Mouse (Mus musculus): ENCODE data around the gene Pitx1. TPM values are rescaled to one million over a fixed set of nuclear protein-coding genes. Genes with fewer than 3 reads are reported as not detected.

The Pitx1 gene
- polyA plus RNA-seq, 1 experiment from 2014 or later, result 0.36 TPM

DNA sequence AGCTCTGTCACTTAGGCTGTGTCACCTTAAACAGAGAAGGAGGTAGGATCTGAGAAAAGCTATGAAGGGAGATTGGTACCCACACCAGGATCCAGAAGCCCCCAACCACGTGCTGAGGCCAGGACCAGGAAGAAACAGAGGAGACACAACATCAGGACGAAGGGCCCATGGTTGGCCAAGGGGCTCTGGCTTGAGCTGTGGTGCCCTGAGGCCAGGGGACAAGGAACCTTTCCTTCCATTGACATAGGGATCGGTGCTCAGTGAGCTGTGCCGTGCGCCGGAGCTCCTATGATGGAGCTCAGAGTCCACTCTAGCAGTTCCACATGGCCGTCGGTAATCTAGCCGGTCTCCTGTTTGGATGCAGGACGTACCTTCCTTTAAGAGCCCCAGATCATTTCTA, 26.3 kb downstream of the Pitx1 start:
- H3K9ac ChIP-seq (ENCODE audit: low read length), result no peak overlapping the region
- no peak overlapping the region for H3K4me3 ChIP-seq (ENCODE audit: low read length)
- 91% methylated on average over 10 of the region's 10 CpGs for WGBS
- H3K36me3 ChIP-seq (ENCODE audit: control insufficient read depth, insufficient read depth, low read length), result no peaks in the 10 kb centered on the region
- ATAC-seq (ENCODE audit: low read depth), result no peak
- no peak overlapping the region for H3K4me2 ChIP-seq (ENCODE audit: low read depth, low read length)
- H3K27me3 ChIP-seq (ENCODE audit: control insufficient read depth, insufficient read depth, low read depth, low read length), result no peaks in the 10 kb centered on the region
- H3K9me3 ChIP-seq (ENCODE audit: control insufficient read depth, low read length), result no peaks in the 10 kb centered on the region
- H3K4me1 ChIP-seq (replicated peaks; ENCODE audit: control insufficient read depth, insufficient read depth, low read length), result 0 out of 2 replicates have a peak, but pooled peaks cover 5% of the 10 kb centered on the region
- no peak overlapping the region for H3K27ac ChIP-seq (ENCODE audit: low read length)

DNA sequence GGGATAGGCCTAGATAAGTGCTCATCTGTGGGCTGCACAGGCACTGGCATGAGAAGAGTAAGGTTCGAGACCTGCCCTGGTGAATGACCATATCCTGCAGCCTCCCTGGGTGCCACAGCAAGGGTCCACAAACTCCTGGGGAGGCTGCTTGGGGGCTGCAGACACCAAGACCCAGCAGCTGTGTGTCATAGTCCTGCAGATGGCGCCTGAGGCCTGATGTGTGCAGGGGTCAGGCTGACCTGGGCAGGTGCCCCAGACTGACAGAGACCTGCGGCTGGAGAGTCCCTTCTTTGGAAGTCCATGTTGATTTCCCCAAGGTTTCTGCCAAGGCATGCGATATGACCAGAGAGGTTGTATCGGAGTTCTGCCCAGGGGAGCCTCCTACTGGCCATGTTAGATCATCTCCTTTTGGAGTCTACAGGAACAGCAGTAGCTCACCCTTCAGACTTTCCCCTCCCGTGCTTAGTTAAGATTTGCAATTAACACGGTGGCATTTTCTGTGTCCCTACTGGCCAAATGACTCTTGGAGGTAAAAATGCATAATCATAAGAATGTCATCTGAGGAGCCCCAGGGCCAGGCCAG, 26.9 kb downstream of the Pitx1 start:
- Histone ChIP-seq H3K4me2 (ENCODE audit: low read depth, low read length) (no peak overlapping the region), H3K27ac (ENCODE audit: low read length) (no peak overlapping the region), H3K4me3 (ENCODE audit: low read length) (no peak overlapping the region), H3K27me3 (ENCODE audit: control insufficient read depth, insufficient read depth, low read depth, low read length) (no peaks in the 10 kb centered on the region), H3K9me3 (ENCODE audit: control insufficient read depth, low read length) (no peaks in the 10 kb centered on the region), H3K36me3 (ENCODE audit: control insufficient read depth, insufficient read depth, low read length) (no peaks in the 10 kb centered on the region), H3K4me1 (replicated peaks; ENCODE audit: control insufficient read depth, insufficient read depth, low read length) (0 out of 2 replicates have a peak, but pooled peaks cover 5% of the 10 kb centered on the region), H3K9ac (ENCODE audit: low read length) (no peak overlapping the region)
- ATAC-seq (ENCODE audit: low read depth), result no peak
- WGBS, result 65% methylated on average over 7 of the region's 7 CpGs

DNA sequence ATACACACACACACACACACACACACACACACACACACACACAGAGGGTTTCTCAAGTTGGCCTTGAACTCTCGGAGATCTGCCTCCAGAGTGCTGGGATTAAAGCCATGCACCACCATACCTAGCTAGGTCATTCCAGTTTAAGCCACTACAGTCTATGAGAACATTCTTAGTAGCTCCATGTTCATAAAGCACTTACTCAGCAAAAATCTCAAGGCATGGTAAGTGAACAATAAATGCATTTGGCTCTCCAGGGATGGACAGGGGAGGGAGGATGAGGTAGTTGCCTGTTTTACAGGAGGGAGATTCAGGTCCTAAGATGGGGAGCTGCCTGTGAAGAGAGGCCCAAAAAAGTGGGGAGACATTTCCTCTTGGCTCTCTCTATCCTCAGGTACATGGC, 32.0 kb downstream of the Pitx1 start:
- no peak overlapping the region for H3K27ac ChIP-seq (ENCODE audit: low read length)
- H3K4me1 ChIP-seq (replicated peaks; ENCODE audit: control insufficient read depth, insufficient read depth, low read length), result no peaks in the 10 kb centered on the region
- H3K9ac ChIP-seq (ENCODE audit: low read length), result no peak overlapping the region
- no peak overlapping the region for H3K4me2 ChIP-seq (ENCODE audit: low read depth, low read length)
- H3K4me3 ChIP-seq (ENCODE audit: low read length), result no peak overlapping the region
- ATAC-seq (ENCODE audit: low read depth), result no peak
- H3K36me3 ChIP-seq (ENCODE audit: control insufficient read depth, insufficient read depth, low read length), result no peaks in the 10 kb centered on the region
- H3K27me3 ChIP-seq (ENCODE audit: control insufficient read depth, insufficient read depth, low read depth, low read length), result no peaks in the 10 kb centered on the region
- no peaks in the 10 kb centered on the region for H3K9me3 ChIP-seq (ENCODE audit: control insufficient read depth, low read length)
- whole genome bisulfite sequencing, result 86% methylated on average over 1 of the region's 1 CpGs

DNA sequence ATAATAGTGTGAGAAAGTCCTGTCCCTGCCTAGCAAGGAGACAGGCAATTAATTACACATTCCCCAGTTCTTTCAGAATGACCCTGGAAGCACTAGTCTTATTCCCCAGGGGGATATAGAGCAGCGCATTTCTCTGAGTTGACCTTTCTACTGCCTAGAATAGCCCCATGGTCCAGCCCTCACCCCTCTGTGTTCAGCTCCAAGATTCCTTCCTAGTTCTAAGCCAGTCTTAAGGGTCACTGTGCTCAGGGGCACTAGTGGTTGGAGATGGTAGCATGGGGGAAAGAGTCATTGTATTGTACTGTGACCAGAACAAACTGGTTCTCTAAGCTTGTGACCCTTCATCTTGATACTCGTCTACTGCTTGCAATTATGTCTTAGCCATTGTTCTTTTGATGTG, 34.7 kb downstream of the Pitx1 start:
- Histone ChIP-seq H3K27me3 (ENCODE audit: control insufficient read depth, insufficient read depth, low read depth, low read length) (no peaks in the 10 kb centered on the region), H3K27ac (ENCODE audit: low read length) (no peak overlapping the region), H3K4me1 (replicated peaks; ENCODE audit: control insufficient read depth, insufficient read depth, low read length) (no peaks in the 10 kb centered on the region), H3K4me2 (ENCODE audit: low read depth, low read length) (no peak overlapping the region), H3K4me3 (ENCODE audit: low read length) (no peak overlapping the region), H3K9ac (ENCODE audit: low read length) (no peak overlapping the region), H3K36me3 (ENCODE audit: control insufficient read depth, insufficient read depth, low read length) (no peaks in the 10 kb centered on the region), H3K9me3 (ENCODE audit: control insufficient read depth, low read length) (no peaks in the 10 kb centered on the region)
- 78% methylated on average over 2 of the region's 2 CpGs for whole genome bisulfite sequencing
- no peak for ATAC-seq (ENCODE audit: low read depth)

DNA sequence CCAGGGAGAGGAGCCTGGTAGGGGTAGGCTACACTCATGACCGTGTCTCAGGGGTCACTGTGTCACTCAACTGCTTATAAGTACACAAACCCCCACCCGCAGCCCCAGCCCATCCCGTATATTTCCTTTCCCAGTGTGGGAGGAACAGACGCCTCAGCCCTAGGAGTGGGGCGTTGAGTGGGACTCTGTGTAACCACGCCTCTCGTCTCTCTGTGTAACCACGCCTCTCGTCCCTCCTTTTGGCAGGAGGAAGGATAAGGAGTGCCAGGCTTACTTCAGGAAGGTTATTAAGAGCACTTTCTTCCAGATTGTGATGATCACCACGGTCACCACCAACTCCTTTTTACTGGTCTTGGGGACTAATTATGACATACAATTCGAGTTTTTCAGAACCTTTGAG, 49.9 kb downstream of the Pitx1 start:
- Histone ChIP-seq H3K9me3 (ENCODE audit: control insufficient read depth, low read length) (peaks cover 2% of the 10 kb centered on the region; the same call in 1 of the 2 replicates), H3K27ac (ENCODE audit: low read length) (no peak overlapping the region), H3K9ac (ENCODE audit: low read length) (no peak overlapping the region), H3K27me3 (ENCODE audit: control insufficient read depth, insufficient read depth, low read depth, low read length) (no peaks in the 10 kb centered on the region), H3K4me1 (replicated peaks; ENCODE audit: control insufficient read depth, insufficient read depth, low read length) (no peaks in the 10 kb centered on the region), H3K4me3 (ENCODE audit: low read length) (no peak overlapping the region), H3K36me3 (ENCODE audit: control insufficient read depth, insufficient read depth, low read length) (no peaks in the 10 kb centered on the region), H3K4me2 (ENCODE audit: low read depth, low read length) (peak overlapping the region; percentile 27; the same call in 1 of the 2 replicates)
- WGBS, result 35% methylated on average over 11 of the region's 11 CpGs
- peak; percentile 82 for ATAC-seq (ENCODE audit: low read depth)

DNA sequence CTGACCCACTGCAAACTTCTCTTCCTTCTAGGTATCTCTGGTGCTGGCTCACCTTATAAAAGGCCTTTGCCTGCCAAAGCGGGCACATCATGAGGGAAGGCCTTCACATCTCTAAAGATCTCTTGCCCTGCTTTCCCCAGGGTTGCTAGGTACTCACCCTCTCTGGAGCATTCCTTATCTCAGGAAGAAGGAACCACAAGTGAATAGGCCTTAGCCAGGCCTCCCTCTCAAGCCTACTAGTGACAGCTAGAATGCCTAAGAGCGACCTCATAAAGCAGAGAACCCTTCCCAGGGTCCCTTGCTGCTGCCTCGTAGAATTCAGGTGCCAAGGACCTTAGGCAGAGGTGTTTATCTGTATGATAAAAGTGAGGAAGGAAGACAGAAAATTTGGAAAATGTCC, 51.7 kb downstream of the Pitx1 start, which contains the start of gene Catsper3:
TSS of gene Catsper3 (plus strand) at position 301 of the 400 bp plus-strand sequence.
- Histone ChIP-seq H3K36me3 (ENCODE audit: control insufficient read depth, insufficient read depth, low read length) (no peaks in the 10 kb centered on the region), H3K27me3 (ENCODE audit: control insufficient read depth, insufficient read depth, low read depth, low read length) (no peaks in the 10 kb centered on the region), H3K9ac (ENCODE audit: low read length) (no peak within 1 kb of the TSS), H3K4me2 (ENCODE audit: low read depth, low read length) (no peak within 1 kb of the TSS), H3K27ac (ENCODE audit: low read length) (no peak within 1 kb of the TSS), H3K4me1 (replicated peaks; ENCODE audit: control insufficient read depth, insufficient read depth, low read length) (no peaks in the 10 kb centered on the region), H3K9me3 (ENCODE audit: control insufficient read depth, low read length) (no peaks in the 10 kb centered on the region), H3K4me3 (ENCODE audit: low read length) (no peak within 1 kb of the TSS)
- ATAC-seq (ENCODE audit: low read depth), result no peak
- WGBS, result 66% methylated on average over 3 of the region's 3 CpGs

DNA sequence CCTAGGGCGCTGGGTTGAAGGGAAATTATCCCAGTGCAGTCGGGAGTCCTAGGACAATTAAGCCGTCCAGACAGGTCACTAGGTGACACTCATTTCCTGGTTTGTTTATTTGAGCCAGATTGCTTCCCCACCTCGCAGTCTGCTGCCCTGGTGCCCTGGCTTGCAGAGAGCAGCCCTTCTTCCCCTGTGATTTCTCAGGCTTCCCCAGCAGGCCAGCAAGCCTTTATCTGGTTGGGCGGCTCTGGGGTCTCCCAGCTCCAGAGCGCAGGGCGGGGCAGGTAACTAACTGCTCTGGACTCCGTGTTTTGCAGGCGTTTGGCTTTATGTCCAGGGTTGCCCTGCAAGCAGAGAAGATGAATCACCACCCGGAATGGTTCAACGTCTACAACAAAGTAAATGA, 60.9 kb downstream of the Pitx1 start:
- Histone ChIP-seq H3K36me3 (ENCODE audit: control insufficient read depth, insufficient read depth, low read length) (peaks cover 5% of the 10 kb centered on the region), H3K4me1 (replicated peaks; ENCODE audit: control insufficient read depth, insufficient read depth, low read length) (no peaks in the 10 kb centered on the region), H3K27me3 (ENCODE audit: control insufficient read depth, insufficient read depth, low read depth, low read length) (no peaks in the 10 kb centered on the region), H3K4me3 (ENCODE audit: low read length) (no peak overlapping the region), H3K9me3 (ENCODE audit: control insufficient read depth, low read length) (no peaks in the 10 kb centered on the region), H3K27ac (ENCODE audit: low read length) (no peak overlapping the region), H3K4me2 (ENCODE audit: low read depth, low read length) (no peak overlapping the region), H3K9ac (ENCODE audit: low read length) (no peak overlapping the region)
- 28% methylated on average over 11 of the region's 11 CpGs for WGBS
- ATAC-seq (ENCODE audit: low read depth), result no peak

Other genes starting within 250 kb of the Pitx1 start
- 22.8 and 25.0 TPM in 2 replicates for gene B4galt7, start 236.3 kb downstream of the Pitx1 start, polyA plus RNA-seq (2015; fragmentation: Nextera tagmentation; extraction: Ambion mirVana)
- gene Caml, start 213.2 kb downstream of the Pitx1 start, polyA plus RNA-seq (2015; fragmentation: Nextera tagmentation; extraction: Ambion mirVana), result 57.7 and 58.2 TPM in 2 replicates
- 28.5 and 33.9 TPM in 2 replicates for gene Ddx46, start 201.2 kb downstream of the Pitx1 start, polyA plus RNA-seq (2015; fragmentation: Nextera tagmentation; extraction: Ambion mirVana)
- gene B230219D22Rik, start 143.1 kb downstream of the Pitx1 start, polyA plus RNA-seq (2015; fragmentation: Nextera tagmentation; extraction: Ambion mirVana), result 60.2 and 61.1 TPM in 2 replicates
- gene Txndc15, start 121.5 kb downstream of the Pitx1 start, polyA plus RNA-seq (2015; fragmentation: Nextera tagmentation; extraction: Ambion mirVana), result 90.1 and 95.2 TPM in 2 replicates
- 61.6 and 66.0 TPM in 2 replicates for gene Pcbd2, start 108.8 kb downstream of the Pitx1 start, polyA plus RNA-seq (2015; fragmentation: Nextera tagmentation; extraction: Ambion mirVana)
- gene Catsper3, start 51.6 kb downstream of the Pitx1 start, polyA plus RNA-seq (2015; fragmentation: Nextera tagmentation; extraction: Ambion mirVana), result not detected in 2 replicates

All from lung, embryonic 16.5 days (tissue).